Mouse (Mus musculus): ENCODE results near the gene Spata33. TPM values are rescaled to one million over a fixed set of nuclear protein-coding genes. Genes with fewer than 3 reads are reported as not detected.
"Not testable (repeated sequence)": the region's sequence is repeated elsewhere in the genome, so short reads cannot be mapped to it uniquely, and the experiment has no call there.

The Spata33 gene
- polyA plus RNA-seq, 1 experiment from 2014 or later, result 0.91 TPM

GRCm38 (mm10) chr8:123224278-123225266 lies 11.9 kb downstream of the Spata33 start, which contains the start of gene Cdk10:
Cdk10 (plus strand) TSS chr8:123224842.
- WGBS, result 2% methylated on average over 57 of the region's 59 CpGs

GRCm38 (mm10) chr8:123228416-123228815 lies 15.8 kb downstream of the Spata33 start:
- H3K4me3 ChIP-seq (ENCODE audit: low read depth, low read length), result no peak overlapping the region
- peaks cover 7% of the 10 kb centered on the region; the same call in 1 of the 2 replicates for H3K36me3 ChIP-seq (ENCODE audit: control insufficient read depth, insufficient read depth, low read length)
- peaks cover 4% of the 10 kb centered on the region; the same call in 1 of the 2 replicates for H3K4me1 ChIP-seq (replicated peaks; ENCODE audit: control insufficient read depth, insufficient read depth)
- DNase-seq (ENCODE audit: low spot score), result no peak
- no peak overlapping the region for H3K27ac ChIP-seq (replicated peaks)
- 100% methylated on average over 1 of the region's 1 CpGs for WGBS
- no peak for TF ChIP-seq CTCF (IDR thresholded peaks at IDR 0.05; ENCODE audit: low read depth)
- no peak overlapping the region for H3K4me2 ChIP-seq (replicated peaks; ENCODE audit: low read depth)
- H3K9me3 ChIP-seq (ENCODE audit: control insufficient read depth, low read length), result no peaks in the 10 kb centered on the region
- H3K27me3 ChIP-seq (ENCODE audit: control insufficient read depth, insufficient read depth, low read length), result no peaks in the 10 kb centered on the region
- H3K9ac ChIP-seq (ENCODE audit: low read length), result no peak overlapping the region
- no peak for ATAC-seq (ENCODE audit: low FRiP score, low TSS enrichment)

More at GRCm38 (mm10) chr8:123224278-123225266, 11.9 kb downstream of the Spata33 start, which contains the start of gene Cdk10:
- peak; percentile 90 for ATAC-seq (ENCODE audit: low FRiP score, low TSS enrichment)
- Histone ChIP-seq H3K4me3 (ENCODE audit: low read depth, low read length) (peak within 1 kb of the TSS; percentile 80), H3K27me3 (ENCODE audit: control insufficient read depth, insufficient read depth, low read length) (no peaks in the 10 kb centered on the region), H3K4me1 (replicated peaks; ENCODE audit: control insufficient read depth, insufficient read depth) (peaks cover 4% of the 10 kb centered on the region; the same call in 1 of the 2 replicates), H3K36me3 (ENCODE audit: control insufficient read depth, insufficient read depth, low read length) (peaks cover 7% of the 10 kb centered on the region; the same call in 1 of the 2 replicates), H3K9ac (ENCODE audit: low read length) (peak within 1 kb of the TSS; percentile 84), H3K9me3 (ENCODE audit: control insufficient read depth, low read length) (no peaks in the 10 kb centered on the region), H3K4me2 (replicated peaks; ENCODE audit: low read depth) (peak within 1 kb of the TSS; percentile 80), H3K27ac (replicated peaks) (peak within 1 kb of the TSS; percentile 81)
- DNase-seq (ENCODE audit: low spot score), result peak; percentile 95
- TF ChIP-seq EP300 (optimal IDR thresholded peaks at IDR 0.05) (no peak), CTCF (IDR thresholded peaks at IDR 0.05; ENCODE audit: low read depth) (peak; percentile 32; the same call in 1 of the 2 replicates)

- ATAC-seq (ENCODE audit: low FRiP score, low TSS enrichment); H3K9me3 ChIP-seq (ENCODE audit: control insufficient read depth, low read length); H3K4me3 ChIP-seq (ENCODE audit: low read depth, low read length); H3K9ac ChIP-seq (ENCODE audit: low read length); H3K27me3 ChIP-seq (ENCODE audit: control insufficient read depth, insufficient read depth, low read length); H3K36me3 ChIP-seq (ENCODE audit: control insufficient read depth, insufficient read depth, low read length); DNase-seq (ENCODE audit: low spot score); H3K27ac ChIP-seq (replicated peaks); H3K4me1 ChIP-seq (replicated peaks; ENCODE audit: control insufficient read depth, insufficient read depth); H3K4me2 ChIP-seq (replicated peaks; ENCODE audit: low read depth): not testable (repeated sequence)
- WGBS, result 81% methylated on average over 11 of the region's 11 CpGs
Measured at GRCm38 (mm10) chr8:123230326-123230725, 17.7 kb downstream of the Spata33 start.

- Histone ChIP-seq H3K36me3 (ENCODE audit: control insufficient read depth, insufficient read depth, low read length) (peaks cover 7% of the 10 kb centered on the region; the same call in 1 of the 2 replicates), H3K27ac (replicated peaks) (no peak overlapping the region), H3K4me1 (replicated peaks; ENCODE audit: control insufficient read depth, insufficient read depth) (peaks cover 6% of the 10 kb centered on the region), H3K4me3 (ENCODE audit: low read depth, low read length) (no peak overlapping the region), H3K9ac (ENCODE audit: low read length) (no peak overlapping the region), H3K9me3 (ENCODE audit: control insufficient read depth, low read length) (no peaks in the 10 kb centered on the region), H3K4me2 (replicated peaks; ENCODE audit: low read depth) (no peak overlapping the region), H3K27me3 (ENCODE audit: control insufficient read depth, insufficient read depth, low read length) (no peaks in the 10 kb centered on the region)
- ATAC-seq (ENCODE audit: low FRiP score, low TSS enrichment) (no peak), DNase-seq (ENCODE audit: low spot score) (no peak)
- TF ChIP-seq CTCF (IDR thresholded peaks at IDR 0.05; ENCODE audit: low read depth) (peak; percentile 59), EP300 (optimal IDR thresholded peaks at IDR 0.05) (no peak)
- 52% methylated on average over 5 of the region's 5 CpGs for WGBS
Measured at GRCm38 (mm10) chr8:123231742-123232141, 19.1 kb downstream of the Spata33 start.

DNA sequence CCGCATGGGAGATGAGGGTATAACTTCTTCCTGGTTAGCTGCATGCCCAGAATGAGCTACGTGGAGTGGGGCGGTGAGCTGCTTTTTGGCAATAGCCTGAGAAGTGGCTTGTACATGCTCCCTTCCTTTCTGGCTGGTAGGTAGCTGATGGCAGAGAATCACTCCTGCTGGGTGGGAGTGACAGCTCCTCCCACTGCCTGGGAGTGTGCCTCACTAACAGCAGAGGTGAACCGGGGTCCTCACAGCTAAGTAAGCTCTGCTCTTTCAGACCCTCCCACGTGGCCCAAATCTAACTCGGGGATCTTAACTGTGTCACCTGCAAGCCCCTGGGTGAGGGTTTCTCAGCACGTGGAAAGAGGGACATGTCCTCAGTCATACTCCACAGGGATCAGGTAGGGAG lies 19.9 kb downstream of the Spata33 start:
- TF ChIP-seq EP300 (optimal IDR thresholded peaks at IDR 0.05), result no peak
- TF ChIP-seq CTCF (IDR thresholded peaks at IDR 0.05; ENCODE audit: low read depth), result no peak
- Histone ChIP-seq H3K36me3 (ENCODE audit: control insufficient read depth, insufficient read depth, low read length) (peaks cover 5% of the 10 kb centered on the region; the same call in 1 of the 2 replicates), H3K27me3 (ENCODE audit: control insufficient read depth, insufficient read depth, low read length) (no peaks in the 10 kb centered on the region), H3K9me3 (ENCODE audit: control insufficient read depth, low read length) (no peaks in the 10 kb centered on the region), H3K9ac (ENCODE audit: low read length) (no peak overlapping the region), H3K27ac (replicated peaks) (no peak overlapping the region), H3K4me1 (replicated peaks; ENCODE audit: control insufficient read depth, insufficient read depth) (peaks cover 6% of the 10 kb centered on the region), H3K4me3 (ENCODE audit: low read depth, low read length) (no peak overlapping the region), H3K4me2 (replicated peaks; ENCODE audit: low read depth) (no peak overlapping the region)
- WGBS, result 34% methylated on average over 7 of the region's 7 CpGs
- no peak for DNase-seq (ENCODE audit: low spot score)
- no peak for ATAC-seq (ENCODE audit: low FRiP score, low TSS enrichment)

- H3K27ac ChIP-seq (replicated peaks), result no peak overlapping the region
- no peak overlapping the region for H3K4me3 ChIP-seq (ENCODE audit: low read depth, low read length)
- H3K9me3 ChIP-seq (ENCODE audit: control insufficient read depth, low read length), result no peaks in the 10 kb centered on the region
- TF ChIP-seq EP300 (optimal IDR thresholded peaks at IDR 0.05) (no peak), CTCF (IDR thresholded peaks at IDR 0.05; ENCODE audit: low read depth) (no peak)
- no peak overlapping the region for H3K4me2 ChIP-seq (replicated peaks; ENCODE audit: low read depth)
- no peaks in the 10 kb centered on the region for H3K27me3 ChIP-seq (ENCODE audit: control insufficient read depth, insufficient read depth, low read length)
- H3K9ac ChIP-seq (ENCODE audit: low read length), result no peak overlapping the region
- no peaks in the 10 kb centered on the region for H3K36me3 ChIP-seq (ENCODE audit: control insufficient read depth, insufficient read depth, low read length)
- WGBS, result 63% methylated on average over 13 of the region's 13 CpGs
- ATAC-seq (ENCODE audit: low FRiP score, low TSS enrichment), result no peak
- peaks cover 6% of the 10 kb centered on the region for H3K4me1 ChIP-seq (replicated peaks; ENCODE audit: control insufficient read depth, insufficient read depth)
- no peak for DNase-seq (ENCODE audit: low spot score)
Measured at GRCm38 (mm10) chr8:123233300-123233699, 20.7 kb downstream of the Spata33 start.
